Mouse (Mus musculus) ovary, postnatal 14 days (tissue): ENCODE data around the gene Xirp2.

Source experiments
- DNase-seq: peaks from one replicate; pipeline ENCODE4 v3.0.0; 2022; ENCODE audit warnings: low spot score

Xirp2 gene

DNA sequence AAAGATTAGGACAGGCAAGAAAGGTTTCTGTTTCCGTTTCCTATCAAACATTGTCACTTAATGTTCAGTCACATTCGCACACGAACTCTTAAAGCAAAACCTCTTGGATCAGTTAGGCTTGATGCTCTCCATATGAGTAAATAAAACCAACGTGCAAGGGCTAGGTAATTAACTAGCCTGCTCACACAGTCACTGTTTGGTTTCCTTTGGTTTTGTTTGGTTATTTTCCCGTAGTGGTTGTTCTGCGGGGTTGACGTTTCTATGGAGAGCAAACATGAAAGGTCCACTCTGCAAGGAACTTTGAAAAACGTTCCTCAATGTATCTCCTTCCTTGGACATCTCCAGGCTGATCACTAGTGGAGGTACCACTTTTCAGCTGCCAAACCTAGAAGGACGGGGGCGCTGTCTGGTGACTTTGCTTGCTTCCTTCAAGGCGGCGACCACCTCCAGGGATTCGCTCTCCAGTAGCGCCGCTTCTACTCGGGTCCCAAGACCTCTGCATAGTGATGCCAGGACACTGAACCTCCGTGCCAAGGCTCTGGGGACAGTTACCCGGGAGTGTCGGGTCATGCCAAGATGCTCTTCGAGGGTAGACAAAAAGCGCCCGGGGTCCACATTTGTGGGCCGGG lies 119.2 kb downstream of the Xirp2 start:
- DNase-seq, result peak; percentile 13

DNA sequence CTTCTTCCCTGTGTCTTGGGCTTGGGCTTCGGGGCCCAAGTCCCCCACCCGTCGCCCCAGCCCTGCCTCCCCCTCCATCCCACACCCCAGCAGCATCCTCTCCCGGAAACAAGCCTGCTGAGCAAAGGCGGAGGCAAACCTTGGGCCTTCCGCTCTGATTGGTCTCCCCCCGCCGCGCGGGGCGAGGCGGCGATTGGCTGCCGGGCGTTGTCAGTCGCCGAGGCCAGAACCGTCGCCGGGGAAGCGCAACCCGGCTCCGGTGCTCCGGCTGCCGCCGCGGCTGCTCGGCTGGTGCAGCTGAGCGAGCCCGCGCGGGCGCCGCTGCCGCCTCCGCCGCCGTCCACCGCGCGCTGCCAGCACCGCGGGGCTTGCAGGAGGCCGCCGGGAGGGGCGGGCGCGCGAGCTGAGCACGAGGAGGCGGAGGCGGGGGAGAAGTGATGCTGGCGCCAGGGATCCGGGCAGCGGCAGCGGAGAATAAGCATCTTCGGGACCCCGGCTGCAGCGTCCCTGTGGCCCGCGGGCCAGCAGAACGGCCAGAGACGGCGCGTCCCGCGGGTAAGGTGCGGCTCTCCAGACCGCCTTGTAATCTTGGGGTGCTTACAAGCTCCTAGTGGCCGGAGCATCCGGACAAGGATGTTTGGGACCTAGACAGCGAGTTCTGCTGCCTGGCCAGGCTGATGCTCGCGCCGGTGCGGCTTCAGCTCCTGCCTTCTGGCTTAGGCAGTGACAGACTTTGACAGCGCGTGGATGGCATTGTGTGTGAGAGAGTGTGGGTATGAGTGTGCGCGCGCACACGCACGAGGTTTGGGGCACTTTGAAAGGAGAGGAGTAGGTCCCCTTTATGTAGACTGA lies 119.9 kb downstream of the Xirp2 start, which contains the start of gene B3galt1:
Gene B3galt1 (plus strand): TSS at position 392 of the 852 bp plus-strand sequence.
- DNase-seq, result peak; percentile 63

DNA sequence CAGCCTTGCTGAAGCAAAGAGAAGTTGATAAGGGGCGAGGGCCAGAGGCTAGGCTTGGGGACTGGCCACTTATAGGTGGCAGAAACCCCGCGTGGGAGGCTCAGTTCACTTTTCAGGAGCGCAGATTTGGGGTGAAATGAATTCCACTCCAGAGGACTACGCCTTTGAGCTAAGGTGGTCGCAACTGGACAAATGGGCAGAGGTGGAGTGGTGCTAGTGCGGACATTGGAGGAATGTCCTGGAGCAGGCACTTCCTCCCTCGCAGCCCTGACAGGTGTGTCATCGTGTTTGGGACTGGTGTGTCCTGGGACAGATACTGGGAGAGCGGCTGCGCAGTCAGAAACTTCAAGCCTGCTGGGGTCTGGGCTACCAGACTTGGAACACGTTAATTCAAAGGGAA lies 120.8 kb downstream of the Xirp2 start:
- DNase-seq, result no peak

DNA sequence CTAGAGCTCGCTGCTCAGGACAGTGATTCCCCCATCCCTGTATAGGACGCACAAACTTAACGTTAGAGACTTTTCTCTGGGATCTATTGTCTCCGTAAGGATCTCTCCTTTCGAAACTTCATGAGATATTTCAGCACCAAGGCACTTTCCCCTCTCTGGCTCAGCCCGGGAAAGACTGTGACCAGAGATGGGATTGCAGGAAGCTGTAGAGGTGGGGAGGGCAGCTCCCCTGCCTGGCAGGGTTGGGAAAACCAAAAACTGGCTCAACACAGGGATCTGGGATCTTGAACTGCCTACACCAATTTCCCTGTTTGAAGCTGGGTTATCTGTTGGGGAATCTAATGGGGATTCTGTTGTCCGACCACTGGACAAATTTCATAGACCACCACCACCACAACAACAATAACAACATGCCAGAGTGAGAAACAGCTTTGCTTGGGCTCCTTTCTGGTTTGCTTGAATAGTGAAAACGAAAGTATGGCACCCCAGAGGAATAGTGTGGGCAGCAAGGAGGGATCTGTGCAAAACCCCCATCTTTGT lies 121.4 kb downstream of the Xirp2 start:
- no peak for DNase-seq
